Mouse (Mus musculus) liver, embryonic 14.5 days (tissue): ENCODE data around the gene Purb.

ENCODE experiments used
- CTCF ChIP-seq: IDR thresholded peaks from 2 replicates; pipeline ENCODE4 v1.5.1; 2016; ENCODE audit warnings: antibody characterized with exemption, low read depth, control low read depth
- EP300 ChIP-seq: IDR thresholded peaks from 2 replicates; pipeline ENCODE4 v1.6.1; 2016; ENCODE audit warnings: antibody characterized with exemption, low read depth

GRCm38 (mm10) chr11:6447493-6447892, 28.2 kb downstream of the Purb start:
- TF ChIP-seq CTCF (no peak), EP300 (no peak)
